Mouse (Mus musculus) left cerebral cortex, postnatal 14 days (tissue): Measurements from ENCODE around the gene Mrps34. TPM values are rescaled to one million over a fixed set of nuclear protein-coding genes. Genes with fewer than 3 reads are reported as not detected.
A peak's percentile ranks its signal among the peaks of the same experiment; 100 is the strongest.

ENCODE experiments used
- DNase-seq, 2 experiments: peaks; one replicate each; pipeline ENCODE4 v3.0.0; 2021 to 2022; ENCODE audit warnings: low spot score in 2 of 2, mixed read lengths in 1 of 2
- intact Hi-C: fragments of 180-260 bp; cut with DNase I; formaldehyde crosslinking; loops from one replicate; pipeline ENCODE4 v1.15.1; 2025
- long read RNA-seq, 2 experiments: library from polyadenylated mRNA; stranded (forward); transcript quantifications; one replicate each; pipeline ENCODE4 v2.0.0; 2021
- total RNA-seq, 2 experiments: library from RNA; stranded (reverse); gene quantifications; 2 replicates each; pipeline ENCODE4 v1.2.3; 2021

Gene Mrps34
- 10 to 100 TPM; 67.5 to 73.1 TPM for total RNA-seq
- long read RNA-seq, experiment 1, transcript Mrps34-201 (3 exons, 918 nt) = major isoform, 49 of 68 reads
- long read RNA-seq, experiment 1, transcript Mrps34-202 (2 exons, 899 nt) = minor isoform, 8 of 68 reads
- long read RNA-seq, experiment 1, partial matches to known transcripts = 2 of 68 reads
- long read RNA-seq, experiment 1, other reads (novel, unspliced or antisense) = 9 of 68 reads
- long read RNA-seq, experiment 2, transcript Mrps34-201 (3 exons, 918 nt) = major isoform, 24 of 39 reads
- long read RNA-seq, experiment 2, transcript Mrps34-202 (2 exons, 899 nt) = minor isoform, 7 of 39 reads
- long read RNA-seq, experiment 2, partial matches to known transcripts = 2 of 39 reads
- long read RNA-seq, experiment 2, other reads (novel, unspliced or antisense) = 6 of 39 reads

DNA sequence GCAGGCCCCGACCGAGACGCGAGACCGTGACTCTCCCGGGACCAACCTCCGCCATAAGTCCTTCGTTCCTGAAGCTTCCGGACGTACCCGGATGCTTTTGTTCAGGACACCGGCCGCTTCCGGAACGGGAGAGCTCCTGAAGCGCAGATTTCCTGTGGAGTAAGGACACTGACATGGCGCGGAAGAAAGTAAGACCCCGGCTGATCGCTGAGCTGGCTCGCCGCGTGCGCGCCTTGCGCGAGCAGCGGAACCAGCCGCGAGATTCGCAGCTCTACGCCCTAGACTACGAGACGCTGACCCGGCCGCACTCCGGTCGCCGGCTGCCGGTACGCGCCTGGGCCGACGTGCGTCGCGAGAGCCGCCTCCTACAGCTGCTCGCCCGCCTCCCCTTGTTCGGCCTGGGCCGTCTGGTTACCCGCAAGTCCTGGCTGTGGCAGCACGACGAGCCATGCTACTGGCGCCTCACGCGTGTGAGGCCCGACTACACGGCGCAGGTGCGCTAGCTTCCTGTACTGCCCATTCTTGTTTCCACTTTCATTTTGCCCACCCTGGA lies at the start of gene Mrps34, which contains the start of gene Eme2:
Gene Mrps34, plus strand, starts transcription at position 122 of the 553 bp plus-strand sequence.
Gene Eme2, minus strand, starts transcription at position 93 of the 553 bp plus-strand sequence.
- peak; percentile 86 to 87 for DNase-seq
- intact Hi-C loops = no loop called here

DNA sequence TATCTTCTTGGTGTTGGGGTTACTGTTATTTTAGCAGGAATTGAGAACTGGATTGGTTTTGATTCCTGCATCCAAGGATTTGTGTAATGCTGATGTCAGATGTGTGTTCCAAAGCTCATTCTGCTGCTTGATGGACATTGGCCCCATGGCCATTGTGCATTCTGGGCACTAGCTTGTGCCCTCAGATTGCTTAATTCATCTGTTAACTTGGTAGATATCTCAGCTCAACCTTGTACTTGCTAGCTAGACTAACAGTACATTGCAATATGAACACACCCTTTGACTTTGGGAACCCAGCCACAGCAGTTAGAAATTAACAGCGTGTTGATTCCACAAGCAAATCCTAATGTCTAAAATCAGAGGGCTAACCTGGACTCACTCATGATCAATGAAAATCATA lies 47.5 kb upstream of the Mrps34 start:
- DNase-seq = no peak
- intact Hi-C loops = no loop called here

DNA sequence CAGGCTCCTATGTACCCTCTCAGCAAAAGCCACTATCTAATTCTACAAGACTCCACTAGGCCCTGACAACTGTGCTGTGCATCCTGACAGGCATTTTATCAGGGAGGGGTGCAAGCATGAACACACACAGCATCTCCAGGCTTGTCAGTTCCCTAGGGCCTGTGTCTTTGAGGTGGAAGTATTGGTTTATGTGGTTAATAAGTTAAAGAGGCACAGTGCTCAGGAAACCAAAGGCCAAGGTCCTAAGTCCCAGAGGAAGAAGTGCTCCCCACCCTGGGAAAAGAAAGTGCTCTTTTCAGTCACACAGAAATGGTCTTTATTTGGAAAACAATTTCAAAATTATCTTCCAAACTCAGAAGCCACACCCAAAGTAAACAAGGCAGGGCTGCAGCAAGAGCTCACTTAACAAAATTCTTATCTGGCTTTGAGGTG lies 46.3 kb upstream of the Mrps34 start:
- no peak for DNase-seq
- intact Hi-C loops = no loop called here

- no peak for DNase-seq
These were observed 45.2 kb upstream of the Mrps34 start for GRCm38 (mm10) chr17:24849733-24850064.

DNA sequence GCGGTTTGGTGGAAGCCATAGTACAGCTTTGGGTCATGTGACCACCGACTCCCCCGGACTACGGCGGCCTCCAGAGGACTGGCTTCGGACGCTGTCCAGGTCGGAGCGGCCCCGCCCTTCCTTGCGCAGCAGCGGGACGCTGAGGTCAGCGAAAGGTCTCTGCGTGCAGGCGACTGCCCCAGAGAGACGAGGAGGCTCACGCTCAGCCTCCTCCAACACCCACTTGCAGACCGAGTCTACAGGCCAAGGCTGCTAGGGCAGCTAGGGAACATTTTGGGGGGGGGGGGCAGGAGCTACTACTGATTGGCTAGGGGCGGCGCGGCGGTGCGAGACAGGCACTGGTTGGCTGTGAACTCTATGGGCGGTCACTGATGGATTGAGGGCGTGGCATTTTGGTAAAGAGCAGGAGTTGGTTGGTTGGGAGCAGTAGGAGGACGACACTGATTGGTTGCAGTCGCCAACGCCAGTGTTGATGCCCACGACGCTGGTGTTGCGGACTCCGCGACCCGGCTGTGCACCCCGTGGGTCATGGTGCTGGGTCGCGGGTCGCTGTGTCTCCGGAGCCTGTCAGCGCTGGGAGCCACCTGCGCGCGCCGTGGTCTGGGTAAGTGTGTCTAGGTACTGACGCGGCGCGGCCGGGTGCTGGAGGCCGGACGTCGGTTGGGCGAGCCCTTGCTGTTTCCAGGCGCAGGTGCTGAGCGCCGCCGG lies 44.7 kb upstream of the Mrps34 start, which contains the start of gene Fahd1:
Gene Fahd1, minus strand, starts transcription at position 300 of the 708 bp plus-strand sequence.
- peak; percentile 96 to 99 for DNase-seq
- intact Hi-C loops = no loop called here

More at GRCm38 (mm10) chr17:24849733-24850064, 45.2 kb upstream of the Mrps34 start:
- intact Hi-C loops = no loop called here

- no peak for DNase-seq
- intact Hi-C loops = no loop called here
These were observed 44.2 kb upstream of the Mrps34 start for GRCm38 (mm10) chr17:24850773-24851127.

- intact Hi-C loops = no loop called here
- DNase-seq = no peak
These were observed 43.4 kb upstream of the Mrps34 start for GRCm38 (mm10) chr17:24851381-24852125.

- DNase-seq = no peak
- intact Hi-C loops = no loop called here
These were observed 39.0 kb upstream of the Mrps34 start for GRCm38 (mm10) chr17:24855838-24856464.

DNA sequence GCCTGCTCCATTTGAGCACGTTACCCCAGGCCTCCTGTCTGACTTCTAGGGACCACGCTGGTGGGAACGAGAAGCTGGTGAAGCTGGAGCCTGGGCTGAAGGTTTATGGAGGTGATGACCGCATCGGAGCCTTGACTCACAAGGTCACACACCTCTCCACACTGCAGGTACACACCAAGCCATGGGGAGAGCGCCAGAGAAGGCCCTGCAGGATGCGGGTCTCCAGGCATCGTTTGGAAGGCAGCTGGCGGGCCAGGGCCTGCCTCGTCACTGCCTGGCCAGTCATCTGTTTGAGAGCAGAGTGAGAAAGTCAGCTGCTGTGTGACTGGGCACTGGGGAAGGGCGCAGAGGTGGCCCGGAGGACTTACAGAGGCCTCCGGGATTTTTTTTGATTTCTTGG lies 38.3 kb upstream of the Mrps34 start:
- DNase-seq = no peak
- intact Hi-C loops = no loop called here

DNA sequence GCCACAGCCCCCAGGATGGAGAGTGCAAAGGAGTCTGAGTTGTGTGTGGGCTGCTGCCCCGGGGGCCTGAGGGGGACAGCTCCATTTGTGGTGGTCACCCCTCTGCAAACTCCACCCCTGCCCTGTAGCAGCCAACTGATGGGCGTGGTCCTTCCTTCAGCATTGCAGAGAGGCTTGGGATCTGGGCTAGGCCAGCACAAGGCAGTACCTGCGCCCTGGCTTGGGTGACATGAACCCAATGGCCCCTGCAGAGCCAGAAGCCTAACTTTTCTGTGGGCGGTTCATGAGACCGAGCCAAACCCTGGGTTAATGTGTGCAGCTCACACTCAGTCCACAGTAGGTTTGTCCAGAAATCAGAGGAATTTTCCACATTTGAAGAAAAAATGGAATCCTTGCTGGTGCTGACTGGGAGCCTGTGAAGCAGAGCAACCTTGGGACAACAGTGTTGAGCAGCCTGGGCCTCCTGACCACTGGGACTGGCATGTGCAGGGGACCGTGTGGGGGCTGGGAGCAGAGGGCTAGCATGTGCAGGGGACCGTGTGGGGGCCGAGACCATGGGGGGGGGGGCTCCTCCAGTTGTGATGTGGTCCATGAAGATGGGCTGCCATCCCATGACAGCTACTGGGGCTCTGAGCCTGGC lies 37.0 kb upstream of the Mrps34 start:
- DNase-seq = no peak
- intact Hi-C loops = no loop called here

DNA sequence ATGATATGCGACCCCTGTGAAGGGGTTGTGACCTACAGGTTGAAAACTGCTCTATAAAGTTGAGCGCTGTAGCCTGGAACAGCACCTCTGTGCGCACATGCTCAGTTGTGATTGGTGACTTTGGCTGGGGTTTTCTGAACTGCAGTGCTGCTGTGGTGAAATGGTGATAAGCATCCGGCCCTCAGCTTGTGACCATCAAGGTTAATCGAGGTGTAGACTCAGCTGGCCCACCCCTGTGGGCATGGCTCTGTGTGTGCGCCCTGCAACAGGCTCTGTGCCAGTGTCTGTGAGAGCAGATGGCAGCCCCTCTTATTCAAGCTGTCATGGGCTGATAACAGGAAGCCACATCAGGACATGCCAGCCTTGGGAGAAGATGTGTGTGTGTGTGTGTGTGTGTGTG lies 35.9 kb upstream of the Mrps34 start:
- intact Hi-C loops = no loop called here
- no peak for DNase-seq

GRCm38 (mm10) chr17:24860076-24860475 lies 34.8 kb upstream of the Mrps34 start:
- intact Hi-C loops = no loop called here
- DNase-seq = no peak

- intact Hi-C loops = no loop called here
- DNase-seq = no peak
These were observed 33.1 kb upstream of the Mrps34 start for GRCm38 (mm10) chr17:24861785-24862184.

- DNase-seq = no peak
- intact Hi-C loops = no loop called here
These were observed 29.1 kb upstream of the Mrps34 start, which contains the start of gene Igfals for GRCm38 (mm10) chr17:24865776-24866175. Igfals (plus strand) TSS chr17:24865997.

GRCm38 (mm10) chr17:24867914-24868313 lies 27.0 kb upstream of the Mrps34 start:
- DNase-seq = peak in 1 of 2 experiments; percentile 77
- intact Hi-C loops = no loop called here

DNA sequence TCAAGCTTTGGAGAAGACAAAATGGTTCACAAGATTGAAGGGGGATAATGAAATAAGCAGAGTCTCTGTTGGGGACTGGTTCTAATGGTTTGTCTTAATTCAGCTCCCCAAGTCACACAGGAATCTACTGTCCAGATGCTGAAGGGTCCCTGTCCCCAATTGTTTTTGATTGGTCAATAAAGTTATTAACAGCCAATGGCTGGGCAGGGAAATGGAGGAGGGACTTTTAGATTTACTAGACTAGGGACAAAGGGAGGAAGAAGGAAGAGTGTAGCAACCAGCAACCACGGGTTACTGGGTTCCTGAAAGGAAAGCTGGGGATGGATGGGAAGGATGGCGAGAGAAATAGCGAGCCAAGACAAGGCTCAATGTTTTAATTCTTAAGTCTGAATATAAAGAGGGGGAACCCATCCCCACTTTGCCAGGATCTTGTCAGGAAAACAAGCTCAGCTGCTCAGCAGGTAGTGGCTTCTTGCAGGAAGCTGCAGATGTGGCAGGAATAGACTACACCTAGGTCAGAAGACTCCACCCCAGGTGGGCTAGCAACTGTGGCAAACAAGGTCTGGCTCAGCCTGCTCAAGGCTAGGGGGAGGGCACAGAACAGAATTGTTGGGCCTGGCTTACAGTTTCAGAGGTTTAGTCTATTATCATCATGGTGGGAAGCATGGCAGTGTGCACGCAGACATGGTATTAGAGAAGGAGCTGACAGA lies 21.1 kb upstream of the Mrps34 start:
- no peak for DNase-seq
- intact Hi-C loops = no loop called here

DNA sequence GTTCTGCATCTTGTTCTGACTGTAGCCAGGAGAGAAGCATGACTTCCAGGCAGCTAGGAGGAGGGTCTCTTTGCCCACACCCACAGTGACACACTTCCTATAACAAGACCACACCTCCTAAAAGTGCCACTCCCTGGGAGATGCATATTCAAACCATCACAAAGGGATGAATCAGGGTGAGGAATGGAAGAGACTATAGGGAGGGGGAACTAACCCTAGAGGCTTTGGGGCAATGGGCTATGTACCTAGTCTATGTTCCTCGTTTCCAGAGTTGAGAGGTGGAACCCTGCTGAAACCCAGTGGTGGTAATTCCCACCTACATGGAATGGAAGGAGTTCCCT lies 20.5 kb upstream of the Mrps34 start:
- intact Hi-C loops = no loop called here

DNA sequence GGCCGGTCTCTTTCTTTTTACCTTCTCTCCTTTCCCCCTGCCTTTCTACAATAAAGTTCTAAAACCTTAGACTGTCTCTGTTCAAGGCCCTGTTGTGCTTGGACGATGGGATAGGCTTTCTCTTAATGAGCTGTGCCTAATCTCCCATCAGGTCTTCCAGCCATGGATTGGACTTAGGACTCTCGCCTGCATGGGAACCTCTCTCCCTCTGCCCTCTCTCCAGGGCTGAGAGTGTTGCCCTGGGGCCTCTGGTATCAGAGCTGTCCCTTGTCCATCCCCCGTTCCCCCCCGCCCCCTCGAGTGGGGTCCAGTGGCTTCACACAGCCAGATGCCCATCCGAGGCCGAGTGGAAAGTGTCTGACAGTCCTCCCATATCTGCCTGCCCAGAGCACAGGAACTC lies 19.9 kb upstream of the Mrps34 start:
- intact Hi-C loops = no loop called here
- no peak for DNase-seq

More for the DNA sequence above, 20.5 kb upstream of the Mrps34 start:
- no peak for DNase-seq
